Mouse (Mus musculus): Measurements from ENCODE around the gene Siglecf. TPM values are rescaled to one million over a fixed set of nuclear protein-coding genes. Genes with fewer than 3 reads are reported as not detected.
"Not testable (repeated sequence)": the region's sequence is repeated elsewhere in the genome, so short reads cannot be mapped to it uniquely, and the experiment has no call there.

The Siglecf gene
- polyA plus RNA-seq, 1 experiment from 2014 or later = 0.33 TPM

DNA sequence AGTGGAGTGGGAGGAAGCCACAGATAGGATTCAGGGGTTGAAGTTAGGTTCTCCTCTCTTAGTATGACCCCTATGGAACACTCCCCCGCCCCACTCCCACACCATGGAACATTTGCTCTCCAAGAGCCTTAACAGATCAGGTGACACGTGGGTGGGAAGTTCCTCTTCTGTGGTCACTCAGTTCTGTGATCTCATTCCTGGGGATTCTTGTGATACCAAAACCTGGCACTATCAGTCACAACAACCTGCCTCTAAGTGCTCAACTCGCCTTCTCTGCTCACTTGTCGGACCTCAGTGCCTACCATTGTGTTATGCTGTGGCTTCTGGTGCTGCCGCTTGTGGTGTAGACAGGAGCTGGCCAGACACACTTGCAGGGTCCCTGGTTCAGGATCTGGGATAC lies 8.0 kb upstream of the Siglecf start:
- no peak for ATAC-seq (ENCODE audit: insufficient number of reproducible peaks, insufficient read depth, low FRiP score, low TSS enrichment, low read depth)
- Histone ChIP-seq H3K4me1 (replicated peaks) (no peaks in the 10 kb centered on the region), H3K4me2 (no peak overlapping the region), H3K36me3 (no peaks in the 10 kb centered on the region), H3K27me3 (no peaks in the 10 kb centered on the region), H3K9ac (replicated peaks) (no peak overlapping the region), H3K27ac (no peak overlapping the region), H3K9me3 (no peaks in the 10 kb centered on the region), H3K4me3 (replicated peaks) (no peak overlapping the region)
- 68% methylated on average over 5 of the region's 5 CpGs for WGBS

GRCm38 (mm10) chr7:43344020-43344419 lies 7.1 kb upstream of the Siglecf start:
- 75% methylated on average over 2 of the region's 2 CpGs for WGBS
- Histone ChIP-seq H3K4me1 (replicated peaks) (no peaks in the 10 kb centered on the region), H3K4me3 (replicated peaks) (no peak overlapping the region), H3K4me2 (no peak overlapping the region), H3K9me3 (no peaks in the 10 kb centered on the region), H3K27ac (no peak overlapping the region), H3K27me3 (no peaks in the 10 kb centered on the region), H3K9ac (replicated peaks) (no peak overlapping the region), H3K36me3 (no peaks in the 10 kb centered on the region)
- no peak for ATAC-seq (ENCODE audit: insufficient number of reproducible peaks, insufficient read depth, low FRiP score, low TSS enrichment, low read depth)

DNA sequence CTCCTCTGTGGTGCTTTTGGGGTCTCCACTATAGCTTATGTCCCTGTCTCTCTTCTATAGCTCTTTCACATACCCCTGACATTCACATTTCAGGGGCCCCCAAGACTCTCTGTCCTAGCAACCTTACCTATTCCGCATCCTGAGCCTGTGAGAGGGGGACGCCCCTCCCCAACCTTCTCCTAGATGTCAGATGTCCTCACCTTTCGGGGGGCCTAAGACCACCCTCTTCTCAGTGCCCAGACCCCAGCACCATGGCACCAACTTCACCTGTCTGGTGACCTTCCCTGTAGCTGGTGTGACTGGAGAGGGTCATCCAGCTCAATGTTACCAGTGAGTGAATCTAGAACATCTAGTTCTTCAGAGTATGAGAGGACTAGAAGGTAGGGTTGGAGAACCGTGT lies 6.7 kb upstream of the Siglecf start:
- no peak overlapping the region for H3K4me2 ChIP-seq
- H3K9ac ChIP-seq (replicated peaks) = no peak overlapping the region
- ATAC-seq (ENCODE audit: insufficient number of reproducible peaks, insufficient read depth, low FRiP score, low TSS enrichment, low read depth) = no peak
- WGBS = 80% methylated on average over 4 of the region's 4 CpGs
- no peaks in the 10 kb centered on the region for H3K9me3 ChIP-seq
- H3K4me1 ChIP-seq (replicated peaks) = no peaks in the 10 kb centered on the region
- H3K4me3 ChIP-seq (replicated peaks) = no peak overlapping the region
- H3K27ac ChIP-seq = no peak overlapping the region
- no peaks in the 10 kb centered on the region for H3K27me3 ChIP-seq
- no peaks in the 10 kb centered on the region for H3K36me3 ChIP-seq

GRCm38 (mm10) chr7:43346148-43346547 lies 5.0 kb upstream of the Siglecf start:
- 74% methylated on average over 4 of the region's 4 CpGs for WGBS
- no peaks in the 10 kb centered on the region for H3K36me3 ChIP-seq
- no peak overlapping the region for H3K9ac ChIP-seq (replicated peaks)
- H3K27ac ChIP-seq = no peak overlapping the region
- no peaks in the 10 kb centered on the region for H3K9me3 ChIP-seq
- H3K4me3 ChIP-seq (replicated peaks) = no peak overlapping the region
- H3K27me3 ChIP-seq = no peaks in the 10 kb centered on the region
- no peak overlapping the region for H3K4me2 ChIP-seq
- no peaks in the 10 kb centered on the region for H3K4me1 ChIP-seq (replicated peaks)
- ATAC-seq (ENCODE audit: insufficient number of reproducible peaks, insufficient read depth, low FRiP score, low TSS enrichment, low read depth) = no peak

GRCm38 (mm10) chr7:43346571-43346970 lies 4.6 kb upstream of the Siglecf start:
- H3K4me1 ChIP-seq (replicated peaks) = no peaks in the 10 kb centered on the region
- no peak overlapping the region for H3K9ac ChIP-seq (replicated peaks)
- WGBS = 63% methylated on average over 1 of the region's 1 CpGs
- H3K27ac ChIP-seq = no peak overlapping the region
- no peaks in the 10 kb centered on the region for H3K9me3 ChIP-seq
- H3K36me3 ChIP-seq = no peaks in the 10 kb centered on the region
- ATAC-seq (ENCODE audit: insufficient number of reproducible peaks, insufficient read depth, low FRiP score, low TSS enrichment, low read depth) = no peak
- H3K4me3 ChIP-seq (replicated peaks) = no peak overlapping the region
- no peak overlapping the region for H3K4me2 ChIP-seq
- no peaks in the 10 kb centered on the region for H3K27me3 ChIP-seq

GRCm38 (mm10) chr7:43349623-43350022 lies 1.5 kb upstream of the Siglecf start:
- H3K27me3 ChIP-seq; ATAC-seq (ENCODE audit: insufficient number of reproducible peaks, insufficient read depth, low FRiP score, low TSS enrichment, low read depth); H3K9ac ChIP-seq (replicated peaks); H3K9me3 ChIP-seq; H3K4me3 ChIP-seq (replicated peaks); H3K4me1 ChIP-seq (replicated peaks); H3K27ac ChIP-seq; H3K4me2 ChIP-seq; H3K36me3 ChIP-seq: not testable (repeated sequence)
- WGBS = 75% methylated on average over 5 of the region's 5 CpGs

GRCm38 (mm10) chr7:43353118-43353517 lies 2.0 kb downstream of the Siglecf start:
- H3K4me1 ChIP-seq (replicated peaks) = peaks cover 6% of the 10 kb centered on the region; the same call in 1 of the 2 replicates
- H3K4me3 ChIP-seq (replicated peaks) = no peak overlapping the region
- no peaks in the 10 kb centered on the region for H3K9me3 ChIP-seq
- H3K36me3 ChIP-seq = no peaks in the 10 kb centered on the region
- no peaks in the 10 kb centered on the region for H3K27me3 ChIP-seq
- no peak overlapping the region for H3K27ac ChIP-seq
- H3K9ac ChIP-seq (replicated peaks) = no peak overlapping the region
- 68% methylated on average over 4 of the region's 4 CpGs for WGBS
- no peak overlapping the region for H3K4me2 ChIP-seq
- no peak for ATAC-seq (ENCODE audit: insufficient number of reproducible peaks, insufficient read depth, low FRiP score, low TSS enrichment, low read depth)

- H3K9me3 ChIP-seq = no peaks in the 10 kb centered on the region
- WGBS = 89% methylated on average over 4 of the region's 4 CpGs
- H3K27ac ChIP-seq = no peak overlapping the region
- no peak for ATAC-seq (ENCODE audit: insufficient number of reproducible peaks, insufficient read depth, low FRiP score, low TSS enrichment, low read depth)
- H3K4me1 ChIP-seq (replicated peaks) = peaks cover 6% of the 10 kb centered on the region; the same call in 1 of the 2 replicates
- no peak overlapping the region for H3K4me3 ChIP-seq (replicated peaks)
- H3K36me3 ChIP-seq = no peaks in the 10 kb centered on the region
- H3K9ac ChIP-seq (replicated peaks) = no peak overlapping the region
- no peaks in the 10 kb centered on the region for H3K27me3 ChIP-seq
- no peak overlapping the region for H3K4me2 ChIP-seq
These were observed 2.6 kb downstream of the Siglecf start for GRCm38 (mm10) chr7:43353758-43354157.

DNA sequence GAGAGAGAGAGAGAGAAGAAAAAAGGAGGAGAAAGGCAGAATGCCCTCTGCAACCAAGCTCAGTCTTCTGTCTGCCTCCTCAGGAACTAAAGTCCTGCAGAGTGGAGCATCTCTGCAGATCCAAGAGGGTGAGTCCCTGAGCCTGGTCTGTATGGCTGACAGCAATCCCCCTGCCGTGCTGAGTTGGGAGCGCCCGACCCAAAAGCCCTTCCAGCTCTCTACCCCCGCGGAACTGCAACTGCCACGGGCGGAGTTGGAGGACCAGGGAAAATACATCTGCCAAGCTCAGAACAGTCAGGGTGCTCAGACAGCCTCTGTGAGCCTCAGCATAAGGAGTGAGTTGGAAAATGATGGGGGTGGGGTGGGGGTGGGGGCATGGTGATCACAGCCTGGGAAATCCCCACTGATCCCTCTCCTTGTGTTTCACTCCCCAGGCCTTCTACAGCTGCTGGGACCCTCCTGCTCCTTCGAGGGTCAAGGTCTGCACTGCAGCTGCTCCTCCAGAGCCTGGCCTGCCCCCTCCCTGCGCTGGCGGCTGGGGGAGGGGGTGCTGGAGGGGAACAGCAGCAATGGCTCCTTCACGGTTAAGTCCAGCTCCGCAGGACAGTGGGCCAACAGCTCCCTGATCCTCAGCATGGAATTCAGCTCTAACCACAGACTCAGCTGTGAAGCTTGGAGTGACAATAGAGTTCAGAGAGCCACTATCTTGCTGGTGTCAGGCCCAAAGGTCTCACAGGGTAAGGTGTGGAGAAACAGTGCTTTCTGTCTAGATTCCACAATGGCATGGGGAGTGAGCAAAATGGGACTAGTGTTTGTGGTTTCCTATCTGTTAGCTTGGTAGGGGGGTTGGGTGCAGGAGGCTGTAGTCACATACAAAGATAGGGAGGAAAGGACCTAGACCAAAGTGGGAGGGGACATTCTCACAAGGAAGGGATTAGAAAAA lies 4.0 kb downstream of the Siglecf start:
- ATAC-seq (ENCODE audit: insufficient number of reproducible peaks, insufficient read depth, low FRiP score, low TSS enrichment, low read depth) = peak; percentile 71
- H3K9ac ChIP-seq (replicated peaks) = no peak overlapping the region; the same call in 1 of the 2 replicates
- peaks cover 6% of the 10 kb centered on the region; the same call in 1 of the 2 replicates for H3K4me1 ChIP-seq (replicated peaks)
- H3K27ac ChIP-seq = no peak overlapping the region
- H3K9me3 ChIP-seq = no peaks in the 10 kb centered on the region
- 4% methylated on average over 12 of the region's 12 CpGs for WGBS
- no peaks in the 10 kb centered on the region for H3K27me3 ChIP-seq
- H3K4me3 ChIP-seq (replicated peaks) = no peak overlapping the region
- no peaks in the 10 kb centered on the region for H3K36me3 ChIP-seq
- H3K4me2 ChIP-seq = peak overlapping the region; percentile 29

DNA sequence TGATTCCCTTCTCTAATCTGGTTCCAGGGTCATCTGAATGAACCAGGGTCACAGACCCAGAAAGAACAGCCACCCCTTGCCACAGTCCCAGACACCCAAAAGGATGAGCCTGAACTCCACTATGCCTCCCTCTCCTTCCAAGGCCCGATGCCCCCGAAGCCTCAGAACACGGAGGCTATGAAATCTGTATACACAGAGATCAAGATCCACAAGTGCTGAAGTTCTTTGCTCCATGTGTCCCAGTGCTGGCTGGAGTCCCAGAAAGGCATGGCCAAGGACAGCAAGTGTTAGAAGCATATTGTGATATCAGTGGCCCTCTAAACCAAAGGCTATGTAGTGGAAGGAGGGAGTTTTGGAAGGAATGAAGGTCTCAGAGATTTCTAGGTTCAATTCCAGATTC lies 7.4 kb downstream of the Siglecf start:
- no peaks in the 10 kb centered on the region for H3K27me3 ChIP-seq
- ATAC-seq (ENCODE audit: insufficient number of reproducible peaks, insufficient read depth, low FRiP score, low TSS enrichment, low read depth) = no peak
- no peak overlapping the region for H3K4me3 ChIP-seq (replicated peaks)
- H3K36me3 ChIP-seq = no peaks in the 10 kb centered on the region
- H3K9me3 ChIP-seq = no peaks in the 10 kb centered on the region
- 89% methylated on average over 3 of the region's 3 CpGs for WGBS
- H3K9ac ChIP-seq (replicated peaks) = no peak overlapping the region
- peaks cover 6% of the 10 kb centered on the region; the same call in 1 of the 2 replicates for H3K4me1 ChIP-seq (replicated peaks)
- no peak overlapping the region for H3K4me2 ChIP-seq
- no peak overlapping the region for H3K27ac ChIP-seq

GRCm38 (mm10) chr7:43361442-43361841 lies 10.3 kb downstream of the Siglecf start:
- Histone ChIP-seq H3K4me2 (no peak overlapping the region), H3K4me1 (replicated peaks) (no peaks in the 10 kb centered on the region), H3K36me3 (no peaks in the 10 kb centered on the region), H3K9me3 (no peaks in the 10 kb centered on the region), H3K27ac (no peak overlapping the region), H3K9ac (replicated peaks) (no peak overlapping the region), H3K4me3 (replicated peaks) (no peak overlapping the region), H3K27me3 (no peaks in the 10 kb centered on the region)
- WGBS = 88% methylated on average over 1 of the region's 1 CpGs
- no peak for ATAC-seq (ENCODE audit: insufficient number of reproducible peaks, insufficient read depth, low FRiP score, low TSS enrichment, low read depth)

- Histone ChIP-seq H3K4me1 (replicated peaks) (no peaks in the 10 kb centered on the region), H3K4me3 (replicated peaks) (no peak overlapping the region), H3K4me2 (no peak overlapping the region), H3K9me3 (no peaks in the 10 kb centered on the region), H3K27ac (no peak overlapping the region), H3K27me3 (no peaks in the 10 kb centered on the region), H3K9ac (replicated peaks) (no peak overlapping the region), H3K36me3 (no peaks in the 10 kb centered on the region)
- 78% methylated on average over 4 of the region's 4 CpGs for WGBS
- ATAC-seq (ENCODE audit: insufficient number of reproducible peaks, insufficient read depth, low FRiP score, low TSS enrichment, low read depth) = no peak
These were observed 10.9 kb downstream of the Siglecf start for GRCm38 (mm10) chr7:43362021-43362420.
